Mouse (Mus musculus) lung, postnatal 10 days (tissue): ENCODE measurements around the gene Osbpl6.

Experiments
- DNase-seq: peaks from one replicate; pipeline ENCODE4 v3.0.0; 2021

The Osbpl6 gene

GRCm38 (mm10) chr2:76421411-76421924 is 15.2 kb downstream of the Osbpl6 start:
- no peak for DNase-seq

- no peak for DNase-seq
Measured at GRCm38 (mm10) chr2:76426816-76427215, 20.5 kb downstream of the Osbpl6 start.

- DNase-seq, result no peak
Measured at GRCm38 (mm10) chr2:76429318-76429717, 23.0 kb downstream of the Osbpl6 start.

- no peak for DNase-seq
Measured at GRCm38 (mm10) chr2:76429855-76430254, 23.5 kb downstream of the Osbpl6 start.

GRCm38 (mm10) chr2:76430539-76430938 is 24.2 kb downstream of the Osbpl6 start:
- DNase-seq, result no peak

GRCm38 (mm10) chr2:76434224-76434623 is 27.9 kb downstream of the Osbpl6 start:
- DNase-seq, result peak; percentile 59

- DNase-seq, result peak; percentile 20
Measured at GRCm38 (mm10) chr2:76435667-76436239, 29.4 kb downstream of the Osbpl6 start.

- no peak for DNase-seq
Measured at GRCm38 (mm10) chr2:76437372-76437771, 31.1 kb downstream of the Osbpl6 start.

- no peak for DNase-seq
Measured at GRCm38 (mm10) chr2:76439540-76439939, 33.2 kb downstream of the Osbpl6 start.

- no peak for DNase-seq
Measured at GRCm38 (mm10) chr2:76442086-76442485, 35.8 kb downstream of the Osbpl6 start.

GRCm38 (mm10) chr2:76449836-76450355 is 43.6 kb downstream of the Osbpl6 start:
- DNase-seq, result no peak

GRCm38 (mm10) chr2:76466723-76467122 is 60.4 kb downstream of the Osbpl6 start:
- DNase-seq, result no peak

GRCm38 (mm10) chr2:76468204-76468603 is 61.9 kb downstream of the Osbpl6 start:
- DNase-seq, result peak; percentile 78

GRCm38 (mm10) chr2:76469091-76469750 is 62.9 kb downstream of the Osbpl6 start:
- DNase-seq, result no peak

- DNase-seq, result no peak
Measured at GRCm38 (mm10) chr2:76469751-76470099, 63.4 kb downstream of the Osbpl6 start.

- no peak for DNase-seq
Measured at GRCm38 (mm10) chr2:76470391-76470790, 64.1 kb downstream of the Osbpl6 start.

GRCm38 (mm10) chr2:76475788-76476187 is 69.5 kb downstream of the Osbpl6 start:
- DNase-seq, result no peak

GRCm38 (mm10) chr2:76488764-76489163 is 82.5 kb downstream of the Osbpl6 start:
- no peak for DNase-seq

- DNase-seq, result peak; percentile 29
Measured at GRCm38 (mm10) chr2:76490198-76490597, 83.9 kb downstream of the Osbpl6 start.

GRCm38 (mm10) chr2:76491371-76491770 is 85.1 kb downstream of the Osbpl6 start:
- no peak for DNase-seq

GRCm38 (mm10) chr2:76492224-76492623 is 85.9 kb downstream of the Osbpl6 start:
- no peak for DNase-seq

GRCm38 (mm10) chr2:76496006-76496748 is 89.9 kb downstream of the Osbpl6 start:
- DNase-seq, result no peak

GRCm38 (mm10) chr2:76496749-76497140 is 90.4 kb downstream of the Osbpl6 start:
- no peak for DNase-seq

- DNase-seq, result no peak
Measured at GRCm38 (mm10) chr2:76498891-76499290, 92.6 kb downstream of the Osbpl6 start.
